Mouse (Mus musculus) heart, embryonic 12.5 days (tissue): ENCODE measurements at regions not wholly inside any gene's neighbourhood (a gene's known extent, or its start where the extent isn't known, plus 50 kb on each side); places are given as distances from the start of the nearest gene placed in this dataset.

ENCODE experiments used
- ATAC-seq: fragments of 200-750 bp; cut with Nextera tagmentation; 2 replicates; pipeline ENCODE4 v1.8.0; 2017; ENCODE audit warnings: moderate TSS enrichment, moderate library complexity; ENCODE audit not compliant: insufficient number of reproducible peaks, low FRiP score
- H3K27ac ChIP-seq: fragments of 300-500 bp; sonication (generic); 2 replicates; pipeline ENCODE4 v1.5.1; 2016; ENCODE audit warnings: mild to moderate bottlenecking, moderate library complexity; ENCODE audit not compliant: poor library complexity, severe bottlenecking
- H3K27me3 ChIP-seq: fragments of 300-500 bp; sonication (generic); replicated peaks from 2 replicates; pipeline ENCODE4 v1.6.1; 2016; ENCODE audit warnings: mild to moderate bottlenecking, moderate library complexity
- H3K36me3 ChIP-seq: fragments of 300-500 bp; sonication (generic); 2 replicates; pipeline ENCODE4 v1.6.1; 2016; ENCODE audit warnings: mild to moderate bottlenecking, moderate library complexity
- H3K4me1 ChIP-seq: fragments of 300-500 bp; sonication (generic); replicated peaks from 2 replicates; pipeline ENCODE4 v1.6.1; 2016; ENCODE audit warnings: mild to moderate bottlenecking
- H3K4me2 ChIP-seq: fragments of 300-500 bp; sonication (generic); 2 replicates; pipeline ENCODE4 v1.6.1; 2016; ENCODE audit warnings: mild to moderate bottlenecking, moderate library complexity
- H3K4me3 ChIP-seq: fragments of 300-500 bp; sonication (generic); 2 replicates; pipeline ENCODE4 v1.5.1; 2016; ENCODE audit warnings: mild to moderate bottlenecking
- H3K9ac ChIP-seq: fragments of 300-500 bp; sonication (generic); 2 replicates; pipeline ENCODE4 v1.6.1; 2016; ENCODE audit warnings: mild to moderate bottlenecking, moderate library complexity
- H3K9me3 ChIP-seq: fragments of 300-500 bp; sonication (generic); replicated peaks from 2 replicates; pipeline ENCODE4 v1.6.1; 2016; ENCODE audit warnings: mild to moderate bottlenecking, moderate library complexity
- WGBS: fragments of 180-500 bp; shearing (Covaris S2); methylation state at CpG from one replicate; pipeline ENCODE4 v1.1.7; 2016; 5-methylcytosine and 5-hydroxymethylcytosine counted together

- no peaks in the 10 kb centered on the region for H3K36me3 ChIP-seq
- no peak overlapping the region for H3K9ac ChIP-seq
- no peaks in the 10 kb centered on the region for H3K4me1 ChIP-seq
- peaks cover 17% of the 10 kb centered on the region for H3K27me3 ChIP-seq
- H3K27ac ChIP-seq = no peak overlapping the region
- no peak for ATAC-seq
- H3K4me3 ChIP-seq = no peak overlapping the region
- WGBS = 68% methylated on average over 12 of the region's 12 CpGs
- H3K9me3 ChIP-seq = no peaks in the 10 kb centered on the region
- no peak overlapping the region for H3K4me2 ChIP-seq
These were observed 148.2 kb upstream of the Atp6ap2 start for GRCm38 (mm10) chrX:12439447-12439846.

GRCm38 (mm10) chrX:12443794-12444193 is 143.8 kb upstream of the Atp6ap2 start:
- Histone ChIP-seq H3K27ac (no peak overlapping the region), H3K27me3 (peaks cover 12% of the 10 kb centered on the region), H3K4me2 (no peak overlapping the region), H3K36me3 (no peaks in the 10 kb centered on the region), H3K9me3 (no peaks in the 10 kb centered on the region), H3K4me1 (no peaks in the 10 kb centered on the region), H3K9ac (no peak overlapping the region), H3K4me3 (no peak overlapping the region)
- WGBS = 68% methylated on average over 5 of the region's 5 CpGs
- no peak for ATAC-seq

- Histone ChIP-seq H3K27me3 (peaks cover 12% of the 10 kb centered on the region), H3K27ac (no peak overlapping the region), H3K4me3 (no peak overlapping the region), H3K4me1 (no peaks in the 10 kb centered on the region), H3K9ac (no peak overlapping the region), H3K4me2 (no peak overlapping the region), H3K36me3 (no peaks in the 10 kb centered on the region), H3K9me3 (no peaks in the 10 kb centered on the region)
- ATAC-seq = no peak
- 72% methylated on average over 2 of the region's 2 CpGs for WGBS
These were observed 142.5 kb upstream of the Atp6ap2 start for GRCm38 (mm10) chrX:12445093-12445492.

GRCm38 (mm10) chrX:12447962-12448361 is 139.6 kb upstream of the Atp6ap2 start:
- Histone ChIP-seq H3K4me1 (no peaks in the 10 kb centered on the region), H3K4me2 (no peak overlapping the region), H3K27me3 (peaks cover 8% of the 10 kb centered on the region), H3K27ac (no peak overlapping the region), H3K4me3 (no peak overlapping the region), H3K9ac (no peak overlapping the region), H3K9me3 (no peaks in the 10 kb centered on the region), H3K36me3 (no peaks in the 10 kb centered on the region)
- no peak for ATAC-seq

- Histone ChIP-seq H3K4me2 (no peak overlapping the region), H3K9me3 (no peaks in the 10 kb centered on the region), H3K27ac (no peak overlapping the region), H3K9ac (no peak overlapping the region), H3K27me3 (no peaks in the 10 kb centered on the region; the same call in 1 of the 2 replicates), H3K36me3 (no peaks in the 10 kb centered on the region), H3K4me1 (no peaks in the 10 kb centered on the region), H3K4me3 (no peak overlapping the region)
- WGBS = 78% methylated on average over 3 of the region's 3 CpGs
- ATAC-seq = no peak
These were observed 137.9 kb upstream of the Atp6ap2 start for GRCm38 (mm10) chrX:12449688-12450087.

- no peak for ATAC-seq
- WGBS = 80% methylated on average over 8 of the region's 8 CpGs
- no peaks in the 10 kb centered on the region; the same call in 1 of the 2 replicates for H3K9me3 ChIP-seq
- H3K27me3 ChIP-seq = no peaks in the 10 kb centered on the region
- H3K4me3 ChIP-seq = no peak overlapping the region
- H3K4me1 ChIP-seq = no peaks in the 10 kb centered on the region
- H3K36me3 ChIP-seq = no peaks in the 10 kb centered on the region
- H3K9ac ChIP-seq = no peak overlapping the region
- H3K27ac ChIP-seq = no peak overlapping the region
- no peak overlapping the region for H3K4me2 ChIP-seq
These were observed 134.4 kb upstream of the Atp6ap2 start for GRCm38 (mm10) chrX:12452979-12453769.

- Histone ChIP-seq H3K4me3 (no peak overlapping the region), H3K36me3 (no peaks in the 10 kb centered on the region), H3K4me2 (no peak overlapping the region), H3K9ac (no peak overlapping the region), H3K27me3 (peaks cover 3% of the 10 kb centered on the region; the same call in 1 of the 2 replicates), H3K9me3 (no peaks in the 10 kb centered on the region; the same call in 1 of the 2 replicates), H3K4me1 (0 out of 2 replicates have a peak, but pooled peaks cover 4% of the 10 kb centered on the region), H3K27ac (no peak overlapping the region)
- ATAC-seq = no peak
- WGBS = 42% methylated on average over 2 of the region's 2 CpGs
These were observed 125.9 kb upstream of the Atp6ap2 start for GRCm38 (mm10) chrX:12461657-12462056.

GRCm38 (mm10) chrX:12462936-12463647 is 124.5 kb upstream of the Atp6ap2 start:
- ATAC-seq = no peak
- no peak overlapping the region for H3K9ac ChIP-seq
- no peaks in the 10 kb centered on the region; the same call in 1 of the 2 replicates for H3K9me3 ChIP-seq
- H3K4me2 ChIP-seq = no peak overlapping the region
- H3K36me3 ChIP-seq = no peaks in the 10 kb centered on the region
- peaks cover 15% of the 10 kb centered on the region; the same call in 1 of the 2 replicates for H3K4me1 ChIP-seq
- H3K27ac ChIP-seq = no peak overlapping the region
- 64% methylated on average over 11 of the region's 11 CpGs for WGBS
- no peak overlapping the region for H3K4me3 ChIP-seq
- H3K27me3 ChIP-seq = peaks cover 3% of the 10 kb centered on the region; the same call in 1 of the 2 replicates

GRCm38 (mm10) chrX:12466312-12466711 is 121.3 kb upstream of the Atp6ap2 start:
- ATAC-seq = no peak
- Histone ChIP-seq H3K36me3 (no peaks in the 10 kb centered on the region), H3K9me3 (no peaks in the 10 kb centered on the region), H3K27ac (0 out of 2 replicates have a peak overlapping the region, but pooled peaks have one; percentile 33), H3K4me2 (no peak overlapping the region), H3K27me3 (peaks cover 10% of the 10 kb centered on the region; the same call in 1 of the 2 replicates), H3K9ac (no peak overlapping the region), H3K4me1 (peaks cover 15% of the 10 kb centered on the region; the same call in 1 of the 2 replicates), H3K4me3 (no peak overlapping the region)
- 45% methylated on average over 10 of the region's 10 CpGs for WGBS

- Histone ChIP-seq H3K27ac (peak overlapping the region; percentile 33; the same call in 1 of the 2 replicates), H3K4me2 (no peak overlapping the region; the same call in 1 of the 2 replicates)
- ATAC-seq = no peak
These were observed 120.7 kb upstream of the Atp6ap2 start for GRCm38 (mm10) chrX:12466897-12467296.

GRCm38 (mm10) chrX:12467528-12468179 is 119.9 kb upstream of the Atp6ap2 start:
- H3K4me1 ChIP-seq = peaks cover 15% of the 10 kb centered on the region; the same call in 1 of the 2 replicates
- H3K9me3 ChIP-seq = no peaks in the 10 kb centered on the region
- H3K9ac ChIP-seq = no peak overlapping the region
- H3K4me2 ChIP-seq = no peak overlapping the region
- H3K27ac ChIP-seq = no peak overlapping the region
- peaks cover 15% of the 10 kb centered on the region; the same call in 1 of the 2 replicates for H3K27me3 ChIP-seq
- H3K36me3 ChIP-seq = no peaks in the 10 kb centered on the region
- 43% methylated on average over 10 of the region's 10 CpGs for WGBS
- H3K4me3 ChIP-seq = no peak overlapping the region
- ATAC-seq = peak; percentile 18; the same call in 1 of the 2 replicates

More at GRCm38 (mm10) chrX:12466897-12467296, 120.7 kb upstream of the Atp6ap2 start:
- H3K4me3 ChIP-seq = no peak overlapping the region
- no peak overlapping the region for H3K9ac ChIP-seq
- peaks cover 15% of the 10 kb centered on the region; the same call in 1 of the 2 replicates for H3K4me1 ChIP-seq
- 27% methylated on average over 6 of the region's 6 CpGs for WGBS
- H3K9me3 ChIP-seq = no peaks in the 10 kb centered on the region
- H3K27me3 ChIP-seq = peaks cover 15% of the 10 kb centered on the region; the same call in 1 of the 2 replicates
- no peaks in the 10 kb centered on the region for H3K36me3 ChIP-seq
